Mouse (Mus musculus) embryonic fibroblast, embryonic 13.5 days (primary cell): ENCODE results near the gene Hirip3.

Source experiments
- CTCF ChIP-seq: IDR thresholded peaks from 2 replicates; pipeline ENCODE4 v1.5.1; 2011; ENCODE audit warnings: mild to moderate bottlenecking, control low read depth, low read length, moderate library complexity, borderline replicate concordance; ENCODE audit not compliant: insufficient read depth
- POLR2A ChIP-seq: IDR thresholded peaks from 2 replicates; pipeline ENCODE4 v1.6.1; 2011; ENCODE audit warnings: low read depth, mild to moderate bottlenecking, control low read depth, low read length, moderate library complexity

DNA sequence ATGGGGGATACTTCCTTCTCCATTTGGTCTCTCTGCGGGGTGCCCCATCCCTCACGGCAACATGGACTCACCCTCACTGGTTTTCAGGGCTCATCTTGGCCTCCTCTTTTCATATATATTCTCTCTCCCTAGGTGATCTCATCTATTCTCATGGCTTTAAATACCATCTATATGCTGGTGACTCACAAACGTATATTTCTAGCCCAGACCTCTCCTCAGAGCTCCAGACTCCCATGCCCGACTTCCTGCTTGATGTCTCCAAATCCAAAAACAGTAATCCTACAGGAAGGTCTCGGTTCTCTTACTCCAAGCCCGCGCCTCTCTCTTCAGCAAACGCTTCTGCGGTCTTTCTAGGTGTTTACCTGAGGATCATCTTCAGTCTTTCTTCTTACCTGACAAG lies 18.5 kb upstream of the Hirip3 start:
- TF ChIP-seq CTCF (no peak), POLR2A (no peak)
